Mouse (Mus musculus): Measurements from ENCODE around the gene Slc7a11.

Gene Slc7a11

GRCm38 (mm10) chr3:50369791-50370190 is 73.6 kb downstream of the Slc7a11 start:
- no peak for TF ChIP-seq GATA4 (IDR thresholded peaks at IDR 0.05; ENCODE audit: insufficient replicate concordance, low read length)

- TF ChIP-seq GATA4 (IDR thresholded peaks at IDR 0.05; ENCODE audit: insufficient replicate concordance, low read length), result no peak
Measured at GRCm38 (mm10) chr3:50367175-50367574, 76.2 kb downstream of the Slc7a11 start.

DNA sequence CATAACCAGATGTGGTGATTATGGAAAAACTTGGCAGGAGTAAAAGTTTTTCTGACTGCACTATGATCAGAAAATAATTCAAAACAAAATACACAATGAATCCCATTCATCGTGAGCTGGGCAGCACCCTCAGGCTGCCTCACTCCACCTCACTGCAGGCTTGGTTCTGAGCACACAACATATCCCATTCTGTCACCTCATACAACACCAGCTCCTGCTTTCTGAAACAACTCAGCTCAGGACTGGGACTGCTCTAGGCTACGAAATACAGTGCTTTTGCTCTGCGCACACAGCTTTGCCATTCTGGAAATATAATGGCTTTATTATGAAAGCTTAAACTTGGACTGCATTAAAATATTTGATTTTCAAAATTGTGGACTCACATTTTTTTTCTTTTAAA is 79.8 kb downstream of the Slc7a11 start:
- no peak for TF ChIP-seq GATA4 (IDR thresholded peaks at IDR 0.05; ENCODE audit: insufficient replicate concordance, low read length)

DNA sequence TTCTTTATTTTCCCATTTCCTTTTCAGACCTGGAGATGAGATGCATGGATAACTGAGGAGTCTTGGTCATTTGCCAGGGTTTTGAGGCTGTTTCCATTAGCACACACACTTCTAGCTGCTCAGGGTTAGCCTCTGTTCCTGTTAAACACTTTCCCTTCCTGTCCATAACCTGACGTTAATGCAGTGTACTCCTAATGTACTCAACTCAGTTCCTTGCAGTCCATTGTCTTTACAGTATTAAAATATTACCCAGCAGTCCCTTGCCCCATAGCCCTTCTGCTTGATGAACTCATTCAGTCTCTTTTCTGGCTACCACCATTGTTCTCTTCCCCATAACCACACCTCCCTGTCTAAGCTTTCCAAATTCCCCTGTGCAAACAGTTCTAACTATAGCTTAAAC is 96.3 kb downstream of the Slc7a11 start:
- TF ChIP-seq GATA4 (IDR thresholded peaks at IDR 0.05; ENCODE audit: insufficient replicate concordance, low read length), result no peak

GRCm38 (mm10) chr3:50344411-50344810 is 99.0 kb downstream of the Slc7a11 start:
- TF ChIP-seq GATA4 (IDR thresholded peaks at IDR 0.05; ENCODE audit: insufficient replicate concordance, low read length), result no peak

DNA sequence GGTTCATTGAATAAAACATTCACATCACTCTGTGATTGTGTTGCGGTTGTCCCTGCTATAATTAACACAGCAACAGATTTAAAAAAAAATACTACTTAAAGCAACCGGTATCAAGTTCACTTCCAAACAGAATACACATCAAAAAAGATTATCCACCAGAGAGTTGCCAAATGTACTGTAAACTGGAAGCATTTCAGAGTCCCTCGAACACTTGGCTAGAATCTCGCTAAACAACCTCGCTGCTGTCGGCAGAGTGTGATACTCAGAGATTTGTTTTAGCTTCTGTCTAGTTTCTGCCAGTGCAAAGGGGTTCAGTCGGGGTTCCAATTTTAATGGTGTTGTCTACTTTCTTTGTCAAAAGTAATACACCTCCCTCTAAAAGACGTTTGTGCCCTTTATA is 118.9 kb downstream of the Slc7a11 start:
- TF ChIP-seq GATA4 (IDR thresholded peaks at IDR 0.05; ENCODE audit: insufficient replicate concordance, low read length), result no peak

- TF ChIP-seq GATA4 (IDR thresholded peaks at IDR 0.05; ENCODE audit: insufficient replicate concordance, low read length), result no peak
Measured at GRCm38 (mm10) chr3:50323881-50324280, 119.5 kb downstream of the Slc7a11 start.

DNA sequence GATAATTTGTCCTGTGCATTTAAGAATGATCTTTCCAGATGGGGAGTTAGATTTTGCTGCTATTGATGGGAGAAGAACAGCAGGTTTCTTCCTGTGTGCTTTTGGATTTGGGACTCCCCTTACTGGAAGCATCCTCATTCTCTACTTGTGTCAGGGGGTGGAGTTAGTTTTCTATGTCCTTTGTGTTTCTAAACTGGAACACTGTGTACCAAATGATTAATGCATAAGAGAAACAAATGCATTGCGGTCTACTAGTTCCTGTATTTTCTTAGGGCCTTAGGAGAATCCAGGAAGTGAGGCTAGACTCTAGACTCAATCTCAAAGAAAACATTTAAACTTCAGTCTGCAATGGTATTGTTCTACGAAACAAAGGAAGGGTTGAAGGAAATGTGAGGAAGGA is 122.6 kb downstream of the Slc7a11 start:
- no peak for TF ChIP-seq GATA4 (IDR thresholded peaks at IDR 0.05; ENCODE audit: insufficient replicate concordance, low read length)

DNA sequence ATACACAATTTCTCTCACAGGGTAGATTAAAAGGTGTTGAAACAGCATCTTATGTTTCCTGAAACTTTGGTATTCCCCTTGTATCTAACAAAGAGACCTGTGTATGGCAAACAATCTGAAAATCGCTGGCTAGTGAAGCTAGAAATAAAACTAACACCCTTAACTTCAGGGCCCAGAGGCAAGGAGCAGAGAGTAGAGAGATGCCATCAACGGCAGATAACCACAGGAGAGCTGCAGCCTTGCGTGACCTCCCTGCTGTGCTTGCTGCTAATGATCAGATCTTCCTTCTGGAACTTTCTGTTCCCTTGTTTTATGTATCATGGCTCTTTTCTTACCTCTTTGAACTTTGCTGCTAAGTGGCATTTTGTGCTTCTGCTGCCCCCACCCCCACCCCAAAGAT is 125.3 kb downstream of the Slc7a11 start:
- no peak for TF ChIP-seq GATA4 (IDR thresholded peaks at IDR 0.05; ENCODE audit: insufficient replicate concordance, low read length)

DNA sequence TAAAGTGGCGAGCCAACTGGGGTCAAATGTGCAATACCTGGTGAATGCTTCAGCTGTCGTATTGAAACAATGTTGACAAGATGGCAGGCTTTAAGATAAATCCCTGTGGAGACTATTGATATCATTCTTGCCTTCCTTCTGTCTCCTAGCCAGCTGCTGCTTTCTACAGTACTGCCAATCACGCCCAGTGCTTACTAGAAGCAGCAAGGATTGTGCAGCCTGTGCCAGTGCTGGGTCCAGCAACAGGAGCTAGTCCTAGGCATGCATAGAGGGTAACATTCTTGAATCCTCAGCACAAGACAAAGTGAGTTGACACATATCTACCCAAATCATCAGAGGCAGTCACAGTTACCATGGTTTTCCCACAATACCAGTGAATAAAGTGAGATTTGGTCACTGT is 129.6 kb downstream of the Slc7a11 start:
- no peak for TF ChIP-seq GATA4 (IDR thresholded peaks at IDR 0.05; ENCODE audit: insufficient replicate concordance, low read length)

GRCm38 (mm10) chr3:50307339-50308327 is 135.8 kb downstream of the Slc7a11 start:
- no peak for TF ChIP-seq GATA4 (IDR thresholded peaks at IDR 0.05; ENCODE audit: insufficient replicate concordance, low read length)

GRCm38 (mm10) chr3:50306334-50306733 is 137.1 kb downstream of the Slc7a11 start:
- no peak for TF ChIP-seq GATA4 (IDR thresholded peaks at IDR 0.05; ENCODE audit: insufficient replicate concordance, low read length)

DNA sequence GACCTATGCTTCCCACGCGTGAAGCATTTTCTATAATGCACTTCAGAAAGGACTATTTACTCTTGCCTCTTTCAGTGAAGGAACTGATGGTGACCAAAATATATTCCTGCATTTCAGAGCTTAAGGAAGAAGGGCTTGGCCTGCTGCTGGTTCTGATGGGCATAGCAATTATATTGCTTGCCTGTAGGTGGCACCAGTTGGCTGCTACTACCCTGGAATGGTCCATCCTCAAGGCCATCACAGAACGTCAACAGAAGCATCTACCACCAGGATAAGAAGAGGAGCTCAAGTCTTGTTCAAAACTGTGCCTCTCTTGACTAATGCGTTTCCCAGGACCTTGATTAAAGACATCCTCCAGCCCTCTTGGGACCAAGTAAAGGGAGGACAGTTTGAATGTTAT is 139.3 kb downstream of the Slc7a11 start:
- no peak for TF ChIP-seq GATA4 (IDR thresholded peaks at IDR 0.05; ENCODE audit: insufficient replicate concordance, low read length)

- no peak for TF ChIP-seq GATA4 (IDR thresholded peaks at IDR 0.05; ENCODE audit: insufficient replicate concordance, low read length)
Measured at GRCm38 (mm10) chr3:50302648-50303047, 140.8 kb downstream of the Slc7a11 start.

GRCm38 (mm10) chr3:50300952-50301303 is 142.5 kb downstream of the Slc7a11 start:
- no peak for TF ChIP-seq GATA4 (IDR thresholded peaks at IDR 0.05; ENCODE audit: insufficient replicate concordance, low read length)

DNA sequence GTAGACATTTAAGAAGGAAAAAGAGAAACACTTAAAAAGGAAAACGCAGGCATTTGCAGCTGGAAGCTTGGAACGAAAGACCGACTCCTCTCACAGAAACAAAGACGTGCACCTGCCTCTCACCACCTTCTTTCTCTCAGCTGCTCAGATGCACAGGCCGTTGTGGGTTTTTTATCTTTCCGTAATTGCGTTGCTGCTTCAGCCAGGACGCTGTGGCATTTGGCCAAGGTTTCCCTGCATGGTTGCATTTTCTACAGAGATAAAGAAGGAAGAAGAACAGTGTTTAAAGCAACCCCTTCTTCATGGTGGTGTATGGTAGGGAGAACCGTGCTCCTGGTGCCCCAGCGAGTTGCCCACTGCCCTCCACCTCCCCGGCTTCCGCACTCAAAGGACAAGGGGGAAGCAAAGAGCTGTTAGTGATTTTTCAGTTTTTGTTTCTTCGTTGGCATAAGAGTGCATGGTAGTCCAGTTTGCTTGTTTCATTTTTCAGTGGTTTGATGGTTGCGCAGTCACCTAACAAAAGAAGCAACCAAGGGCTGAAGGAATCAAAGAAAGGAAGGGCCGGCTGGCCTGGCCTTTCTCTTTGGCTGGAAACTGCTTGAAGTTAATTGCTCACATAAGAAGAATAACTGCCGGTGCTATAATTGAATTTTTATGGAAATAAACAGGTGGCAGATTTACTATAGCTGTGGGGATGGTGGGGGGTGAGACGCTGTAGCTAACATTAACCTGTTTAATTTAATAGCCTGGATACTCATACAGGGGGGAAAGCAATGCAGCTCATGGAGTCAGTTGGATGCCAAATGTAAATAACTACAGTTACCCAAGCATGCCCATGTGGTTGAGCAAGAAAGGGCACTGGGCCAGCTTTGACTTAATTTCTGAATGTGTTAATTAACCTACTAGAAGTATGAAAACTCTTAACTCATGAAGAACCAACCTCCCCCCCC is 143.1 kb downstream of the Slc7a11 start:
- no peak for TF ChIP-seq GATA4 (IDR thresholded peaks at IDR 0.05; ENCODE audit: insufficient replicate concordance, low read length)
